Mouse (Mus musculus) lung, embryonic 16.5 days (tissue): ENCODE data around the gene Myo18a. TPM values are rescaled to one million over a fixed set of nuclear protein-coding genes. Genes with fewer than 3 reads are reported as not detected.

Experiments
- ATAC-seq: fragments of 200-750 bp; cut with Nextera tagmentation; 2 replicates; pipeline ENCODE4 v1.8.0; 2017; ENCODE audit warnings: low read depth, mild to moderate bottlenecking, moderate library complexity
- H3K27ac ChIP-seq: fragments of 300-500 bp; sonication (generic); 2 replicates; pipeline ENCODE4 v1.5.1; 2014; ENCODE audit warnings: mild to moderate bottlenecking, control low read depth, low read length
- H3K27me3 ChIP-seq: fragments of 300-500 bp; sonication (generic); 2 replicates; pipeline ENCODE4 v1.6.1; 2014; ENCODE audit warnings: low read depth, low read length, mixed read lengths; ENCODE audit not compliant: control insufficient read depth, insufficient read depth
- H3K36me3 ChIP-seq: fragments of 300-500 bp; sonication (generic); 2 replicates; pipeline ENCODE4 v1.6.1; 2014; ENCODE audit warnings: low read length; ENCODE audit not compliant: control insufficient read depth, insufficient read depth
- H3K4me1 ChIP-seq: fragments of 300-500 bp; sonication (generic); replicated peaks from 2 replicates; pipeline ENCODE4 v1.6.1; 2014; ENCODE audit warnings: low read length, mixed read lengths; ENCODE audit not compliant: control insufficient read depth, insufficient read depth
- H3K4me2 ChIP-seq: fragments of 300-500 bp; sonication (generic); 2 replicates; pipeline ENCODE4 v1.6.1; 2014; ENCODE audit warnings: low read depth, low read length, control low read depth
- H3K4me3 ChIP-seq: fragments of 300-500 bp; sonication (generic); 2 replicates; pipeline ENCODE4 v1.5.1; 2014; ENCODE audit warnings: mild to moderate bottlenecking, low read length, control low read depth
- H3K9ac ChIP-seq: fragments of 300-500 bp; sonication (generic); 2 replicates; pipeline ENCODE4 v1.6.1; 2014; ENCODE audit warnings: low read length, control low read depth
- H3K9me3 ChIP-seq: fragments of 300-500 bp; sonication (generic); 2 replicates; pipeline ENCODE4 v1.6.1; 2016; ENCODE audit warnings: low read length; ENCODE audit not compliant: control insufficient read depth
- WGBS: fragments of 180-500 bp; shearing (Covaris S2); extraction: QIAGEN DNeasy Blood & Tissue Kit; methylation state at CpG from one replicate; pipeline ENCODE4 v1.1.7; 2014; 5-methylcytosine and 5-hydroxymethylcytosine counted together
- polyA plus RNA-seq: library from polyadenylated mRNA; unstranded; fragments of >200 nt; fragmentation: Nextera tagmentation; extraction: Ambion mirVana; gene quantifications from 2 replicates; pipeline ENCODE4 v1.2.1, GENCODE M21; 2015

Gene Myo18a
- polyA plus RNA-seq, 1 experiment from 2014 or later, result 39.0 TPM

DNA sequence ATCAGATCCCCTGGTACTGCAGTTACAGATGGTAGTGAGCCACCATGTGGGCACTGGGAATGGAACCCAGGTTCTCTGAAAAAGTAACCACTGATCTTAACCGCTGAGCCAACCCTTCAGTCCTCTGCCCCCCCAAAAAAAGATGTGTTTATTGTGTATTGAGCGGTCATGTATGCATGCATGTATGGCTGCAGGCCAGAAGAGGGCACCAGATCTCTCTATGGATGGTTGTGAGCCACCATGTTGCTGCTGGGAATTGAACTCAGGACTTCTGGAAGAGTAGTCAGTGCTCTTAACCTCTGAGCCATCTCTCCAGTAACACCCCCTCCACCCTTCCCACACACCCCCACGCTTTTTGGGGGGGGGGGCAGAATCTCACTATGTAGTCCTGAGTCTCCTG is 72.1 kb downstream of the Myo18a start:
- Histone ChIP-seq H3K9ac (no peak overlapping the region), H3K36me3 (peaks cover 24% of the 10 kb centered on the region), H3K4me2 (no peak overlapping the region), H3K27ac (no peak overlapping the region), H3K9me3 (no peaks in the 10 kb centered on the region), H3K4me1 (no peaks in the 10 kb centered on the region), H3K27me3 (no peaks in the 10 kb centered on the region), H3K4me3 (no peak overlapping the region)
- ATAC-seq, result no peak
- 77% methylated on average over 3 of the region's 3 CpGs for WGBS

DNA sequence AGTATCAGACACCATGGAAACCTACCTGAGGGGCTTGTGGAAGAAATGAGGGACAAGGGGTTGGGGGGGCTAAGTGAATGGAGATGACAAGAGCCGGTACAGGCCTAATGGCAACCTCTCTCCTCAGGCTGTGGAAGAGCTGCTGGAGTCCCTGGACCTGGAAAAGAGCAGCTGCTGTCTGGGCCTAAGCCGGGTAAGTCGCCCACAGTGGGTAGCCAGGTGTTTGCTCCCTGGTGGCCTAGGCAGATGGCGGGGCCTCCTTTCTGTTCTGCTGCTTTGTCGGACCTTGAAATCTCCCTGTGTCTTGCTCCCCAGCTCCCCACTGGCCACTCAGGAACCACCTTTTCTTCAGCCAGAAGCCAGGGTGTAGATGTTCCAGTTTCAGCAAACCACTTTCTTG is 73.2 kb downstream of the Myo18a start:
- peaks cover 24% of the 10 kb centered on the region for H3K36me3 ChIP-seq
- no peak for ATAC-seq
- no peak overlapping the region for H3K27ac ChIP-seq
- 77% methylated on average over 5 of the region's 5 CpGs for WGBS
- H3K4me1 ChIP-seq, result no peaks in the 10 kb centered on the region
- H3K9me3 ChIP-seq, result no peaks in the 10 kb centered on the region
- H3K4me2 ChIP-seq, result no peak overlapping the region
- H3K9ac ChIP-seq, result no peak overlapping the region
- H3K4me3 ChIP-seq, result no peak overlapping the region
- H3K27me3 ChIP-seq, result no peaks in the 10 kb centered on the region

DNA sequence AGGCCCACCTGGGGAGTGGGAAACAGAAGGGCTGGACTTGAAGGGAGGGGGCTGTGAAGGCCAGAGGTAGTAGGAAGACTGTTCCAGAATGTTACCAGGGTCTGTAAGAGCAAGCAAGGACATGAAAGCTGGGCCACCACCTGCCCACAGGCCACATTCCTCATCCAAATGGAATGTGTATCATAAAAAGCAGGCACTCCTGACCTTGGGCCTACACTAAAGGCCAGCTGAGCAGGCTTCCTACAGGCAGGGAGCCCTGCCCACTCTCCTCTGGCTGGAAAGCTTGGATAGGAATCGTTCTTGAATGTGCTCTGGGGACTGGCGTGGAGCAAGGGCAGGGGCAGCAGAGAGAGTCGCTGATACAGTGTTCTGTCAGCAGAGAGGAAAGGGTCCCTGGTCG is 73.7 kb downstream of the Myo18a start:
- no peaks in the 10 kb centered on the region for H3K9me3 ChIP-seq
- no peak for ATAC-seq
- 61% methylated on average over 4 of the region's 4 CpGs for WGBS
- H3K36me3 ChIP-seq, result peaks cover 26% of the 10 kb centered on the region
- no peak overlapping the region for H3K9ac ChIP-seq
- no peak overlapping the region for H3K4me3 ChIP-seq
- no peak overlapping the region for H3K4me2 ChIP-seq
- no peaks in the 10 kb centered on the region for H3K27me3 ChIP-seq
- H3K4me1 ChIP-seq, result no peaks in the 10 kb centered on the region
- no peak overlapping the region for H3K27ac ChIP-seq

DNA sequence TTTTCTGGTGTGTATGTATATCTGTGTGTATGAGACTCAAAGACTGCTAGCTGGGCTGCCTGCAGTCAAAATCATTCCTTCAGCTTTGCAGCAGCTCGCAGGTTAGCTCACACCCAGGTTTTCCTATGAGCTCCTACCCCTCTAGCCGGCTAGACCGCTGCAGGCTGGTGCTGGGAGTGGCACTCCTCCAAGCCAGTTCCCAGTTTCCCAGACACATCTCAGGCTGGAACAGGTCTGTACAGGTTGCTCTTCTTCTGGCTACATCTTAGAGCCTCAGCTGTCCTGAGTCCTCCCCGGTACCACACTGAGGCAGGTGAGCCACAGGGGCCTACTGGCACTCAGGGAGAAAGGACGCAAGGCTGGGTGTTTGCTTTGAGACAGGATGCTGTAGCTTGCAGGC is 74.8 kb downstream of the Myo18a start:
- no peaks in the 10 kb centered on the region for H3K4me1 ChIP-seq
- 76% methylated on average over 5 of the region's 5 CpGs for WGBS
- peaks cover 28% of the 10 kb centered on the region for H3K36me3 ChIP-seq
- H3K9me3 ChIP-seq, result no peaks in the 10 kb centered on the region
- no peak overlapping the region for H3K4me3 ChIP-seq
- no peak for ATAC-seq
- no peaks in the 10 kb centered on the region for H3K27me3 ChIP-seq
- no peak overlapping the region for H3K27ac ChIP-seq
- no peak overlapping the region for H3K4me2 ChIP-seq
- no peak overlapping the region for H3K9ac ChIP-seq

DNA sequence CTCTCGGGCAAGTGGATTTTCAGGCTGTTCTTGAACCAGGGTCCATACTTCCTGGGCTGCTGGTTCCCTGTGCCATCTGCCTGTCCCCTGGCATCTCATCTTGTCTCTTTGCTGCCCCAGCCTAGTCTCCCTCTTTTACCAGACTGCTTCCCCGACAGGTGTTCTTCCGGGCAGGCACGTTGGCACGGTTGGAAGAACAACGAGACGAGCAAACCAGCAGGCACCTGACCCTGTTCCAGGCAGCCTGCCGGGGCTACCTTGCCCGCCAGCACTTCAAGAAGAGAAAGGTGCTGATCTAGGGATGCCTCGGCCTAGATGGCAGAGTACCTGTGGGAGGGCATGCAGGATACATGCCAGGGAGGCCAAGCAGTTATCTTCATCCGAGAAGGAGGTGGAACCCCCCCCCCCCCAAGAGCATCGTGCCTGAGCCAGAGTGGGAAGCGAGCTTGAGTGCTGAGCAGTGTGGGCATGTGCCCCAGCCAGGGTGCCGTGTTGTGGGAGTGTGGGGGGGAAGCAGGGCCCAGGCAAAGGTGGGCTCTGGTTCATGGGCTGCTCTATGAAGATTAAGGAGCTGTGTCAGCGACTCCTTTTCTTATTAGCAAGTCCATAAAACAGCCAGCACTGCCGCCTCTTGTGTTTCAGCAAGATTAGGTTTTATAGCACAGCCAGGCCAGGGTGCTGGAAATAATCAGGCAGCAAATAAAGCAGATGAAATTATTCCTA is 77.6 kb downstream of the Myo18a start:
- Histone ChIP-seq H3K9ac (no peak overlapping the region), H3K36me3 (peaks cover 36% of the 10 kb centered on the region), H3K9me3 (no peaks in the 10 kb centered on the region), H3K27ac (no peak overlapping the region), H3K4me3 (no peak overlapping the region), H3K4me1 (no peaks in the 10 kb centered on the region), H3K4me2 (no peak overlapping the region), H3K27me3 (no peaks in the 10 kb centered on the region)
- ATAC-seq, result no peak
- WGBS, result 83% methylated on average over 16 of the region's 16 CpGs

DNA sequence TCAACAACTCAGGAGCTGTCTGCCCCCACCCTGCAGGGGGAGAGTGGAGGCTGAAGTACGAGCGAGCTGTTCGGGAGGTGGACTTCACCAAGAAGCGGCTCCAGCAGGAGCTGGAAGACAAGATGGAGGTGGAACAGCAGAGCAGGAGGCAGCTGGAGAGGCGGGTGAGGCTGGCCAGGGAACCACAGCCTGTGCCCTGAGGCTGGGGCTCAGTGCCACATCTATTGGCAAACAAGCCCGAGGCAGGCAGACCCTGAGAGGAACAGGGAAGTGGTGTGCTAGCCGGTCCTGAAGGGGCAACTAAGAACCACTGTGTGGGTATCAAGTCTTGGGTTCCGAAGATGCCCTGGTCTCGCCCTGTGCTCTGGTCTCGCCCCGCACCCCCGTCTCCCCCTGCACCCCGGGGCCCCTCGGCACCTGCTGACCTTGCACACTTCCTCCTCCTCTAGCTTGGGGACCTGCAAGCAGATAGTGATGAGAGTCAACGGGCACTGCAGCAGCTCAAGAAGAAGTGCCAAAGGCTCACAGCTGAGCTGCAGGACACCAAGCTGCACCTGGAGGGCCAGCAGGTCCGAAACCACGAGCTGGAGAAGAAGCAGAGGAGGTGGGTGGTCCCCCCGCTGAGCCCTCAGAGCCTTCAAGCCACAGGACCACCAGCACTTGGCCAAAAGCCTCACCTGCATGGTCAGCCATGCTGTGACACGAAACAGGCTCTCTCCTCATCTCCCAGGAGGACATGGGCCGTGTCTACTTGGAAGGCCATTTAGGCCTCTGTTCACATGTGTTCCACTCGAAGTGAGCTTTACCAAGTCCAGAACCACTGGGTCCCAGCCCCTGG is 80.2 kb downstream of the Myo18a start:
- Histone ChIP-seq H3K36me3 (peaks cover 36% of the 10 kb centered on the region), H3K4me3 (no peak overlapping the region), H3K4me2 (no peak overlapping the region), H3K27me3 (no peaks in the 10 kb centered on the region), H3K27ac (no peak overlapping the region), H3K4me1 (no peaks in the 10 kb centered on the region), H3K9me3 (no peaks in the 10 kb centered on the region), H3K9ac (no peak overlapping the region)
- WGBS, result 83% methylated on average over 21 of the region's 21 CpGs
- ATAC-seq, result no peak

DNA sequence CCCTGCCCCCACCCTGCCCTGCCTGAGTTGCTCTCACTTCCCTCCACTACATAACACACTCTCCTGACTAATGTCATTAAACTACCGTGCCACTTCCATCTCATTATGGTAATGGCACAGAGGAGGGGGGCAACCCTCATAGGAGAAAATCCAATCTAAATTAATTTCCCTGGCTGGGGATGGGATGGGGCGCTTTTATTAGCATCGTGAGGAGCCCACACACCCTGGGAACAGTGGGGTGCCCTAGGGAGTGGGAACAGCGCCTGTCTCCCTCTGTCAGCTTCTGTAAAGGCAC is 80.8 kb downstream of the Myo18a start:
- H3K4me3 ChIP-seq, result no peak overlapping the region
- H3K4me1 ChIP-seq, result no peaks in the 10 kb centered on the region
- no peak overlapping the region for H3K9ac ChIP-seq
- no peaks in the 10 kb centered on the region for H3K9me3 ChIP-seq
- H3K27me3 ChIP-seq, result no peaks in the 10 kb centered on the region
- 79% methylated on average over 4 of the region's 4 CpGs for WGBS
- peaks cover 33% of the 10 kb centered on the region for H3K36me3 ChIP-seq
- ATAC-seq, result no peak
- H3K4me2 ChIP-seq, result no peak overlapping the region
- no peak overlapping the region for H3K27ac ChIP-seq

DNA sequence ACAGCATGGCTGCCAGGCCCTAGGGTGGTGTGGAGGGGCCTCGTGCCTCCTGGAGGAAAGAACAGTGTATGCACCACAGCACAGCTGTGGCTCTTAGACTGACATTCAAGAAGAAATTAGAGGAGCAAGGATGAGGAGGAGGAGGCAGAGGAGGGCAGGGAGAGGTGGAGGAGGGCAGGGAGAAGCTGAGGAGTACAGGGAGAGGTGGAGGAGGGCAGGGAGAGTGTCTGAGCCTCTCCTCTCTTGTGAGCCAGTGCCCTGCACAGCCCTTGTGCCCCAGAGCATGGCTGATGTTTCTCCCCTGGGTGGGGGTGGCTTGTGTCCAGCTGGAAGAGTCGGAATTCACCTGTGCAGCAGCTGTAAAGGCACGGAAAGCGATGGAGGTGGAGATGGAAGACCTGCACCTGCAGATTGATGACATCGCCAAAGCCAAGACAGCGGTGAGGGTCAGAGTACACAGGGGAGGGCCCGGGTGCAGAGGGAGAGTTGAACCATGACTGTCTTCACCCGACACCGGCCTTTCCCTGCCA is 84.6 kb downstream of the Myo18a start:
- Histone ChIP-seq H3K4me2 (no peak overlapping the region), H3K36me3 (peaks cover 34% of the 10 kb centered on the region), H3K4me1 (no peaks in the 10 kb centered on the region), H3K27me3 (no peaks in the 10 kb centered on the region), H3K9ac (no peak overlapping the region), H3K4me3 (no peak overlapping the region), H3K27ac (no peak overlapping the region), H3K9me3 (no peaks in the 10 kb centered on the region)
- WGBS, result 46% methylated on average over 9 of the region's 9 CpGs
- ATAC-seq, result no peak

DNA sequence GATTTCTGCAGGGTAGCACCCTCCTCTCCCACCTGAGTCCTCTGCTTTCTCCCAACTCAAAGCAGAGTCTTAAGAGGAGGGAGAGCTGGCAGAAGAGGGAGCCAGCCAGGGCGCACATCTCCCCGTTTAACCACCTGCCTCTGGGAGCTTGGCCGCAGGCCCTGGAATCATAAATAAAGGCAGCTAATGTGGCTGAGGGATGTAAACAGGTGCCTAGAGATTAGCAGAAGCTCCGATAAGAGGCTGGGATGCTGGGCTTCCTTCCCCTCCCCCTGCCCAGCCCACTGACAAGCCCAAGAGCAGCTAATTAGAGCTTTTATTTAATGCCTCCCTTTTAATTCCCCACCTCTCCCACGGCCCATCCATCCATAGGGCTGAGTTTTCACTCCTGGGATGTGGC is 85.1 kb downstream of the Myo18a start:
- no peak overlapping the region for H3K4me3 ChIP-seq
- ATAC-seq, result no peak
- H3K27ac ChIP-seq, result no peak overlapping the region
- H3K9ac ChIP-seq, result no peak overlapping the region
- H3K4me1 ChIP-seq, result no peaks in the 10 kb centered on the region
- H3K4me2 ChIP-seq, result no peak overlapping the region
- WGBS, result 44% methylated on average over 5 of the region's 5 CpGs
- peaks cover 32% of the 10 kb centered on the region for H3K36me3 ChIP-seq
- no peaks in the 10 kb centered on the region for H3K27me3 ChIP-seq
- no peaks in the 10 kb centered on the region for H3K9me3 ChIP-seq
